Mouse (Mus musculus): ENCODE measurements at regions not wholly inside any gene's neighbourhood (a gene's known extent, or its start where the extent isn't known, plus 50 kb on each side); places are given as distances from the start of the nearest gene placed in this dataset.

- TF ChIP-seq CTCF (IDR thresholded peaks at IDR 0.05; ENCODE audit: insufficient read depth, low read length), result no peak
- no peak for TF ChIP-seq POLR2A (IDR thresholded peaks at IDR 0.05; ENCODE audit: borderline replicate concordance, extremely low read depth, low read depth, low read length)
Measured at GRCm38 (mm10) chr14:106428594-106428993, 322.6 kb downstream of the Trim52 start.

Data from lung, adult 2 months (tissue).